Mouse (Mus musculus) stomach, postnatal 0 days (tissue): ENCODE results near the gene Erlin1. TPM values are rescaled to one million over a fixed set of nuclear protein-coding genes. Genes with fewer than 3 reads are reported as not detected.

Experiments
- ATAC-seq: fragments of 200-750 bp; cut with Nextera tagmentation; 2 replicates; pipeline ENCODE4 v1.8.0; 2017; ENCODE audit not compliant: low FRiP score, low TSS enrichment
- DNase-seq: peaks from one replicate; pipeline ENCODE4 v3.0.0-alpha.2; 2016; ENCODE audit warnings: low spot score
- H3K27ac ChIP-seq: fragments of 300-500 bp; sonication (generic); replicated peaks from 2 replicates; pipeline ENCODE4 v1.5.1; 2014; ENCODE audit warnings: mild to moderate bottlenecking, control low read depth
- H3K27me3 ChIP-seq: fragments of 300-500 bp; sonication (generic); 2 replicates; pipeline ENCODE4 v1.6.1; 2014; ENCODE audit warnings: low read length; ENCODE audit not compliant: control insufficient read depth, insufficient read depth
- H3K36me3 ChIP-seq: fragments of 300-500 bp; sonication (generic); 2 replicates; pipeline ENCODE4 v1.6.1; 2014; ENCODE audit warnings: low read length, mixed read lengths; ENCODE audit not compliant: control insufficient read depth, insufficient read depth
- H3K4me1 ChIP-seq: fragments of 300-500 bp; sonication (generic); replicated peaks from 2 replicates; pipeline ENCODE4 v1.6.1; 2014; ENCODE audit warnings: antibody characterized with exemption; ENCODE audit not compliant: control insufficient read depth, insufficient read depth
- H3K4me2 ChIP-seq: fragments of 300-500 bp; sonication (generic); replicated peaks from 2 replicates; pipeline ENCODE4 v1.6.1; 2014; ENCODE audit warnings: low read depth, mild to moderate bottlenecking, control low read depth, moderate library complexity
- H3K4me3 ChIP-seq: fragments of 300-500 bp; sonication (generic); 2 replicates; pipeline ENCODE4 v1.5.1; 2014; ENCODE audit warnings: low read depth, low read length, control low read depth
- H3K9ac ChIP-seq: fragments of 300-500 bp; sonication (generic); 2 replicates; pipeline ENCODE4 v1.6.1; 2014; ENCODE audit warnings: mild to moderate bottlenecking, low read length, control low read depth, mixed read lengths
- H3K9me3 ChIP-seq: fragments of 300-500 bp; sonication (generic); 2 replicates; pipeline ENCODE4 v1.6.1; 2016; ENCODE audit warnings: low read length; ENCODE audit not compliant: control insufficient read depth
- CTCF ChIP-seq: IDR thresholded peaks from 2 replicates; pipeline ENCODE4 v1.5.1; 2016; ENCODE audit warnings: antibody characterized with exemption, low read depth, mild to moderate bottlenecking, moderate library complexity
- EP300 ChIP-seq: optimal IDR thresholded peaks from 2 replicates; pipeline ENCODE3; 2016; ENCODE audit warnings: antibody characterized with exemption
- WGBS: fragments of 180-500 bp; shearing (Covaris S2); extraction: QIAGEN DNeasy Blood & Tissue Kit; methylation state at CpG from one replicate; pipeline ENCODE4 v1.1.7; 2014; 5-methylcytosine and 5-hydroxymethylcytosine counted together
- polyA plus RNA-seq: library from polyadenylated mRNA; unstranded; fragments of >200 nt; fragmentation: Nextera tagmentation; extraction: Ambion mirVana; gene quantifications from 2 replicates; pipeline ENCODE4 v1.2.1, GENCODE M21; 2015

Gene Erlin1
- polyA plus RNA-seq, 1 experiment from 2014 or later: 36.6 TPM

DNA sequence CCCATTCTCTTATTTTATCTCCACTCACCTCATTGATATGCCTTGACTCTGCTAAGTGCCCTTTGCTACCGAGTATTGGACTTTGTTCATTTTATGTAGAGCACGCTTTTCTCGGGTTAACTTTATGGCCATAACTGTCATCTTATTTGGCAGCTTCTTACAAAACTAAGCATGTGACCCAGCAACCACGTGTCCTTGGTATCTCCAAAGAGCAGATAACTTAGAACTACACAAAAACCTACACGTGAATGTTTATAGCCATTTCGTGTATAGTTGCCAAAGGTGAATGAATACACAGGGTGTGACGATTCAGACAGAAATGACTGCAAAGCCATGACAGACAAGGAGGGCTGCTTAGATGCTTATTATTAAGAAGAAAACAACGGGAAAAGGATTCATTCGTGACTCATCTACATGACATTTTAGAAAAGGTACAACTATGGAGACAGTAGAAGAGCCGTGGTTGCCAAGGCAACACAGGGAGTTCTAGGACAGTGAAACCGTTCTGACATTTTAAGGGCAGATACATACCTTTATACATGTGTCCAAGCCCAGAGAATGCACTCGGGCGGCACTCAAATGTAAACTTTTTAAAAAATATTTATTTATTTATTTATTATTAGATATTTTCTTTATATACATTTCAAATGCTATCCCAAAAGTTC, 44.5 kb downstream of the Erlin1 start:
- H3K27ac ChIP-seq: no peak overlapping the region
- H3K4me1 ChIP-seq: no peaks in the 10 kb centered on the region
- DNase-seq (no peak), ATAC-seq (no peak)
- no peaks in the 10 kb centered on the region for H3K36me3 ChIP-seq
- WGBS: 73% methylated on average over 13 of the region's 13 CpGs
- H3K9me3 ChIP-seq: no peaks in the 10 kb centered on the region
- no peak overlapping the region for H3K4me3 ChIP-seq
- H3K9ac ChIP-seq: no peak overlapping the region
- no peak for TF ChIP-seq EP300
- no peak for TF ChIP-seq CTCF
- H3K27me3 ChIP-seq: no peaks in the 10 kb centered on the region
- no peak overlapping the region for H3K4me2 ChIP-seq

DNA sequence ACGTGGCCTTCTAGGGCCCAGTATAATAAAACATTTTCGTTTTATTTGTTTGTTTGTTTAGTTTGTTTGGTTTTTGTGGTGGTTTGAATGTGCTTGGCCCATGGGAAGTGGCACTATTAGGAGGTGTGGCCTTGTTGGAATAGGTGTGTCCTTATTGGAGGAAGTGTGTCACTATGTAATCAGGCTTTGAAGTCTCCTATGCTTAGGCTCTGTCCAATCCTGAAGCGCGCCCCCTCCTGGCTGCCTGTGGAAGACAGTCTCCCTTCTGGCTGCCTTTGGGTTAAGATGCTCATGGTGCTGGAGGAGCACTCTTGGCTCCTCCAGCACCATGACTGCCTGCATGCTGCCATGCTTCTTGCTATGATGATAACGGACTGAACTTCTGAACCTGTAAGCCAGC, 46.5 kb downstream of the Erlin1 start:
- TF ChIP-seq EP300 (no peak), CTCF (peak; percentile 48)
- H3K4me2 ChIP-seq: no peak overlapping the region
- no peak overlapping the region for H3K4me3 ChIP-seq
- ATAC-seq: peak; percentile 57
- no peak overlapping the region for H3K27ac ChIP-seq
- no peaks in the 10 kb centered on the region for H3K27me3 ChIP-seq
- no peak for DNase-seq
- no peaks in the 10 kb centered on the region for H3K4me1 ChIP-seq
- no peaks in the 10 kb centered on the region for H3K36me3 ChIP-seq
- no peak overlapping the region for H3K9ac ChIP-seq
- H3K9me3 ChIP-seq: no peaks in the 10 kb centered on the region
- WGBS: 62% methylated on average over 5 of the region's 5 CpGs

DNA sequence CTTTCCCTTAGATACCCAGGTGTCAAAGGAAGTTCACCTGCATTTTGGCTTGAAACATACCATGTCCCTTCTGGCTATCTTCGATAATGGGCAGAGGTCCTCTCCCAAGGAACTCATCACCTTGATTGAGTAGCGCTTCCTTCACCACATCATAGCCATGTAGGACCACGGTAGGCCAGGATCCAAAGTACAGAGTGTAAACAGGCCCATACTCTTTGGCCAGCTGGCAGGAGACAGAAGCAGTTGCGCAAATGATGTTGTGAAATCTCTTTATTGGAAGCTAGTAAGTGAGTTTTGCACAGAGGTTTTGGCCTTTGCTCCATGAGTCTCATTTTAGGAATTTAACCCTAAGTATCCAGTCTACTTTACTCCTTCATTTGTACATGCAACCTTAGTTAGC, 48.1 kb downstream of the Erlin1 start:
- 57% methylated on average over 4 of the region's 4 CpGs for WGBS
- H3K4me3 ChIP-seq: no peak overlapping the region
- no peaks in the 10 kb centered on the region for H3K9me3 ChIP-seq
- no peak overlapping the region for H3K9ac ChIP-seq
- TF ChIP-seq CTCF (no peak), EP300 (no peak)
- H3K4me2 ChIP-seq: no peak overlapping the region
- H3K4me1 ChIP-seq: no peaks in the 10 kb centered on the region
- DNase-seq: no peak
- no peaks in the 10 kb centered on the region for H3K36me3 ChIP-seq
- H3K27me3 ChIP-seq: no peaks in the 10 kb centered on the region
- ATAC-seq: peak; percentile 64; the same call in 1 of the 2 replicates
- H3K27ac ChIP-seq: no peak overlapping the region

DNA sequence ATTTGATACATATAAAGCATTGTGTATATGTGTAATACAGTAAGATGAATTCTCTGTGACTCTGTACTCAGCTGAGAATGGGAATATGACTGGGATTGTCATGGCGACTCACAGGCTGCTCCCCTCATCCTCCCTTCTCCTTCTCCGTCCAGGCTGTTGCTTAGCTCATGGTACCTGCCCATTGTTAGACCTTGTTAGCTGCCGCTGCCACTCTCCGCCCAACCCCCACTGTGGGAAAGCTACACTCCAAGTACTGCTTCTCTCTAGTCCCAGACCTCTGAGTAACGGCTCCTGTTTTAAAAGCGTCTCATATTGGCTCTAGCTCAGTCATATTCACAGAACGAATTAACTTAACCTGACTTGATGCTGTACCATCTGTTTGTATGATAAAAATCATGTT, 49.8 kb downstream of the Erlin1 start:
- Histone ChIP-seq H3K36me3 (no peaks in the 10 kb centered on the region), H3K4me1 (no peaks in the 10 kb centered on the region), H3K27me3 (no peaks in the 10 kb centered on the region), H3K4me3 (no peak overlapping the region), H3K9me3 (no peaks in the 10 kb centered on the region), H3K27ac (no peak overlapping the region), H3K4me2 (no peak overlapping the region), H3K9ac (no peak overlapping the region)
- WGBS: 52% methylated on average over 7 of the region's 7 CpGs
- no peak for TF ChIP-seq EP300
- no peak for TF ChIP-seq CTCF
- DNase-seq (no peak), ATAC-seq (no peak)

DNA sequence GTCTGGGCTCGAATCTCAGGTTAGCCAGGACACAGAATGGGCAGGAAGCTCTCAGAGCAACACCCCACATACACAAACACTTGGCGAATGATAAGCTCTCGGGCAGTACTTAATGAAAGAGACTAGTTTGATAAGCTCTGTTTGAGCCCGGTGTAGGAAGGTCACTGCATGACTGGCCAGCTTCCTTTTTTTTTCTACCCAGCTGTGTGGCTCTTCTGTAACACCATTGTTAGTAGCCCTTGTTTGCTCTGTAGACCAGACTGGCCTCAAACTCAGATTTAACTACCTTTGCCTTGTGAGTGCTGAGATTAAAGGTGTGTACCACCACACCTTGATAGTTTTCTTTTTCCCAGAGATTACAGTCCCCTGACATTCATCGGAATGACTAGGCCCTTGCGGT, 55.7 kb downstream of the Erlin1 start:
- peak; percentile 92 for ATAC-seq

DNA sequence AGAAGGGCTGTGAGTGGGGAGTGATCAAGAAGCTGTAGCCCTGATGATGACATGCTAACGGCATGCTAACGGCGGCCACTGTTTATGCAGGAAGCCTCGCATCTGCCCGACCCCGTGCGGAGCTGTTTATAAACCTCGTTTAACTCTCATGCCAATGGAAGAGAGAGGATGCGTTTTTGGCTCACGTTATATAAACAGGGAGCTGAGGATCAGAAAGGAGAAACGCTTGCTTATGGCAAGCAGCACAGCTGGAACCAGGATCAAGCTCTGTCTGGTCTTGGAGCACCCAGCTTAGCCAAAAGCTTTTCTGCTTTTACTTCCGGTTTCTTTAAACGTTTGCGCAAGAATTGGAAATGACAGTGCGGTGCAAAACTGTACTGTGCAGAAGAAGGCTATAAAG, 60.8 kb downstream of the Erlin1 start:
- TF ChIP-seq CTCF: 0 out of 2 replicates have a peak, but pooled peaks have one; percentile 2
- no peak for TF ChIP-seq EP300
- H3K27ac ChIP-seq: no peak overlapping the region
- no peak for DNase-seq
- peak; percentile 63; the same call in 1 of the 2 replicates for ATAC-seq
- 42% methylated on average over 15 of the region's 15 CpGs for WGBS
- no peak overlapping the region for H3K9ac ChIP-seq
- H3K4me3 ChIP-seq: no peak overlapping the region
- no peaks in the 10 kb centered on the region for H3K36me3 ChIP-seq
- H3K27me3 ChIP-seq: no peaks in the 10 kb centered on the region
- no peak overlapping the region for H3K4me2 ChIP-seq
- no peaks in the 10 kb centered on the region for H3K9me3 ChIP-seq
- H3K4me1 ChIP-seq: no peaks in the 10 kb centered on the region

More for the DNA sequence above, 55.7 kb downstream of the Erlin1 start:
- no peaks in the 10 kb centered on the region for H3K9me3 ChIP-seq
- TF ChIP-seq EP300 (no peak), CTCF (no peak)
- peak overlapping the region; percentile 74 for H3K27ac ChIP-seq
- no peaks in the 10 kb centered on the region for H3K27me3 ChIP-seq
- no peaks in the 10 kb centered on the region for H3K4me1 ChIP-seq
- H3K36me3 ChIP-seq: no peaks in the 10 kb centered on the region
- no peak overlapping the region for H3K9ac ChIP-seq
- DNase-seq: peak; percentile 63
- H3K4me3 ChIP-seq: no peak overlapping the region
- WGBS: 56% methylated on average over 6 of the region's 6 CpGs
- no peak overlapping the region for H3K4me2 ChIP-seq
